Mouse (Mus musculus) kidney, postnatal 0 days (tissue): ENCODE measurements around the gene Rasgef1b. TPM values are rescaled to one million over a fixed set of nuclear protein-coding genes. Genes with fewer than 3 reads are reported as not detected.

Source experiments
- ATAC-seq: fragments of 200-750 bp; cut with Nextera tagmentation; replicated peaks from 2 replicates; pipeline ENCODE4 v1.8.0; 2017; ENCODE audit warnings: low read depth, moderate number of reproducible peaks, moderate TSS enrichment, moderate library complexity; ENCODE audit not compliant: low FRiP score
- DNase-seq: peaks from one replicate; pipeline ENCODE4 v3.0.0-alpha.2; 2016; ENCODE audit warnings: low spot score
- H3K27ac ChIP-seq: fragments of 300-500 bp; sonication (generic); 2 replicates; pipeline ENCODE4 v1.5.1; 2014; ENCODE audit warnings: mild to moderate bottlenecking
- H3K27me3 ChIP-seq: fragments of 300-500 bp; sonication (generic); 2 replicates; pipeline ENCODE4 v1.6.1; 2014; ENCODE audit warnings: low read length, mixed read lengths; ENCODE audit not compliant: insufficient read depth
- H3K36me3 ChIP-seq: fragments of 300-500 bp; sonication (generic); 2 replicates; pipeline ENCODE4 v1.6.1; 2014; ENCODE audit warnings: low read length, mixed read lengths; ENCODE audit not compliant: insufficient read depth
- H3K4me1 ChIP-seq: fragments of 300-500 bp; sonication (generic); replicated peaks from 2 replicates; pipeline ENCODE4 v1.6.1; 2014; ENCODE audit warnings: antibody characterized with exemption, low read length, mixed read lengths; ENCODE audit not compliant: insufficient read depth
- H3K4me2 ChIP-seq: fragments of 300-500 bp; sonication (generic); 2 replicates; pipeline ENCODE4 v1.6.1; 2014; ENCODE audit warnings: mild to moderate bottlenecking, low read length, moderate library complexity, mixed read lengths
- H3K4me3 ChIP-seq: fragments of 300-500 bp; sonication (generic); replicated peaks from 2 replicates; pipeline ENCODE4 v1.5.1; 2014; ENCODE audit warnings: low read depth, low read length
- H3K9ac ChIP-seq: fragments of 300-500 bp; sonication (generic); 2 replicates; pipeline ENCODE4 v1.6.1; 2014; ENCODE audit warnings: low read depth, low read length
- H3K9me3 ChIP-seq: fragments of 300-500 bp; sonication (generic); replicated peaks from 2 replicates; pipeline ENCODE4 v1.6.1; 2016; ENCODE audit warnings: low read length, inconsistent platforms, mixed read lengths
- CTCF ChIP-seq: IDR thresholded peaks from 2 replicates; pipeline ENCODE4 v1.5.1; 2016; ENCODE audit warnings: antibody characterized with exemption, low read depth, mild to moderate bottlenecking, moderate library complexity
- WGBS: fragments of 180-500 bp; shearing (Covaris S2); extraction: QIAGEN DNeasy Blood & Tissue Kit; methylation state at CpG from one replicate; pipeline ENCODE4 v1.1.7; 2014; 5-methylcytosine and 5-hydroxymethylcytosine counted together
- polyA plus RNA-seq: library from polyadenylated mRNA; unstranded; fragments of >200 nt; fragmentation: Nextera tagmentation; extraction: Ambion mirVana; gene quantifications from 2 replicates; pipeline ENCODE4 v1.2.1, GENCODE M21; 2015

Rasgef1b gene
- polyA plus RNA-seq = 6.9 and 7.3 TPM in 2 replicates

GRCm38 (mm10) chr5:99728649-99729212 lies at the start of gene Rasgef1b:
Gene Rasgef1b (minus strand): TSS chr5:99729065.
- peak within 1 kb of the TSS; percentile 56 for H3K9ac ChIP-seq
- WGBS = 2% methylated on average over 26 of the region's 53 CpGs
- H3K27me3 ChIP-seq = 0 out of 2 replicates have a peak, but pooled peaks cover 3% of the 10 kb centered on the region
- no peak for TF ChIP-seq CTCF
- peaks cover 4% of the 10 kb centered on the region; the same call in 1 of the 2 replicates for H3K4me1 ChIP-seq
- DNase-seq (peak; percentile 90), ATAC-seq (peak; percentile 85)
- H3K9me3 ChIP-seq = no peaks in the 10 kb centered on the region
- no peaks in the 10 kb centered on the region for H3K36me3 ChIP-seq
- peak within 1 kb of the TSS; percentile 100 for H3K4me2 ChIP-seq
- H3K27ac ChIP-seq = no peak within 1 kb of the TSS
- peak within 1 kb of the TSS; percentile 66 for H3K4me3 ChIP-seq

GRCm38 (mm10) chr5:99775342-99775741 lies 46.5 kb upstream of the Rasgef1b start:
- no peak overlapping the region for H3K4me3 ChIP-seq
- DNase-seq (no peak), ATAC-seq (no peak)
- no peak overlapping the region for H3K27ac ChIP-seq
- H3K9ac ChIP-seq = no peak overlapping the region
- TF ChIP-seq CTCF = no peak
- H3K27me3 ChIP-seq = no peaks in the 10 kb centered on the region
- H3K9me3 ChIP-seq = no peaks in the 10 kb centered on the region
- 75% methylated on average over 16 of the region's 16 CpGs for WGBS
- no peaks in the 10 kb centered on the region for H3K4me1 ChIP-seq
- no peak overlapping the region for H3K4me2 ChIP-seq
- H3K36me3 ChIP-seq = no peaks in the 10 kb centered on the region

GRCm38 (mm10) chr5:99773265-99773664 lies 44.4 kb upstream of the Rasgef1b start:
- DNase-seq (no peak), ATAC-seq (no peak)
- no peaks in the 10 kb centered on the region for H3K9me3 ChIP-seq
- H3K4me2 ChIP-seq = no peak overlapping the region
- H3K4me1 ChIP-seq = no peaks in the 10 kb centered on the region
- no peak overlapping the region for H3K9ac ChIP-seq
- H3K4me3 ChIP-seq = no peak overlapping the region
- no peaks in the 10 kb centered on the region for H3K27me3 ChIP-seq
- no peak overlapping the region for H3K27ac ChIP-seq
- H3K36me3 ChIP-seq = no peaks in the 10 kb centered on the region
- no peak for TF ChIP-seq CTCF
- WGBS = 69% methylated on average over 9 of the region's 9 CpGs

- no peak for TF ChIP-seq CTCF
- ATAC-seq = no peak
- H3K27me3 ChIP-seq = no peaks in the 10 kb centered on the region
- no peak for DNase-seq
- no peak overlapping the region for H3K27ac ChIP-seq
- no peak overlapping the region for H3K4me2 ChIP-seq
- no peak overlapping the region for H3K9ac ChIP-seq
- H3K4me1 ChIP-seq = no peaks in the 10 kb centered on the region
- no peaks in the 10 kb centered on the region for H3K36me3 ChIP-seq
- H3K4me3 ChIP-seq = no peak overlapping the region
- WGBS = 67% methylated on average over 3 of the region's 3 CpGs
- H3K9me3 ChIP-seq = no peaks in the 10 kb centered on the region
Measured at GRCm38 (mm10) chr5:99764246-99764645, 35.4 kb upstream of the Rasgef1b start.

GRCm38 (mm10) chr5:99758859-99759258 lies 30.0 kb upstream of the Rasgef1b start:
- Histone ChIP-seq H3K9me3 (no peaks in the 10 kb centered on the region), H3K4me2 (no peak overlapping the region), H3K36me3 (no peaks in the 10 kb centered on the region), H3K27ac (no peak overlapping the region), H3K4me1 (no peaks in the 10 kb centered on the region), H3K9ac (no peak overlapping the region), H3K27me3 (no peaks in the 10 kb centered on the region), H3K4me3 (no peak overlapping the region)
- DNase-seq (no peak), ATAC-seq (no peak)
- no peak for TF ChIP-seq CTCF
- WGBS = 65% methylated on average over 5 of the region's 5 CpGs

GRCm38 (mm10) chr5:99753843-99754242 lies 25.0 kb upstream of the Rasgef1b start:
- Histone ChIP-seq H3K9ac (no peak overlapping the region), H3K27me3 (no peaks in the 10 kb centered on the region), H3K36me3 (no peaks in the 10 kb centered on the region), H3K9me3 (no peaks in the 10 kb centered on the region), H3K4me2 (no peak overlapping the region), H3K4me3 (no peak overlapping the region), H3K4me1 (no peaks in the 10 kb centered on the region), H3K27ac (no peak overlapping the region)
- ATAC-seq (no peak), DNase-seq (no peak)
- WGBS = 77% methylated on average over 12 of the region's 12 CpGs
- TF ChIP-seq CTCF = no peak

GRCm38 (mm10) chr5:99753368-99753767 lies 24.5 kb upstream of the Rasgef1b start:
- Histone ChIP-seq H3K4me1 (no peaks in the 10 kb centered on the region), H3K4me3 (no peak overlapping the region), H3K4me2 (no peak overlapping the region), H3K36me3 (no peaks in the 10 kb centered on the region), H3K9ac (no peak overlapping the region), H3K27me3 (no peaks in the 10 kb centered on the region), H3K9me3 (no peaks in the 10 kb centered on the region), H3K27ac (no peak overlapping the region)
- no peak for TF ChIP-seq CTCF
- no peak for ATAC-seq
- DNase-seq = no peak
- WGBS = 54% methylated on average over 13 of the region's 13 CpGs
